Mouse (Mus musculus) left cerebral cortex, postnatal 14 days (tissue): ENCODE results near the gene Dcaf12l2. TPM values are rescaled to one million over a fixed set of nuclear protein-coding genes. Genes with fewer than 3 reads are reported as not detected.
A peak's percentile ranks its signal among the peaks of the same experiment; 100 is the strongest.

Source experiments
- DNase-seq, 2 experiments: peaks; one replicate each; pipeline ENCODE4 v3.0.0; 2021 to 2022; ENCODE audit warnings: low spot score in 2 of 2, mixed read lengths in 1 of 2
- intact Hi-C: fragments of 180-260 bp; cut with DNase I; formaldehyde crosslinking; loops from one replicate; pipeline ENCODE4 v1.15.1; 2025
- long read RNA-seq, 2 experiments: library from polyadenylated mRNA; stranded (forward); transcript quantifications; one replicate each; pipeline ENCODE4 v2.0.0; 2021
- total RNA-seq, 2 experiments: library from RNA; stranded (reverse); gene quantifications; 2 replicates each; pipeline ENCODE4 v1.2.3; 2021

Dcaf12l2 gene
- 1 to 10 TPM; 1.9 to 2.4 TPM for total RNA-seq
- long read RNA-seq, experiment 1, partial matches to known transcripts = 0 of 4 reads
- long read RNA-seq, experiment 1, other reads (novel, unspliced or antisense) = 0 of 4 reads
- long read RNA-seq, experiment 2, transcript Dcaf12l2-201 (1 exons, 2,885 nt) = major isoform, 5 of 5 reads
- long read RNA-seq, experiment 2, partial matches to known transcripts = 0 of 5 reads
- long read RNA-seq, experiment 2, other reads (novel, unspliced or antisense) = 0 of 5 reads

DNA sequence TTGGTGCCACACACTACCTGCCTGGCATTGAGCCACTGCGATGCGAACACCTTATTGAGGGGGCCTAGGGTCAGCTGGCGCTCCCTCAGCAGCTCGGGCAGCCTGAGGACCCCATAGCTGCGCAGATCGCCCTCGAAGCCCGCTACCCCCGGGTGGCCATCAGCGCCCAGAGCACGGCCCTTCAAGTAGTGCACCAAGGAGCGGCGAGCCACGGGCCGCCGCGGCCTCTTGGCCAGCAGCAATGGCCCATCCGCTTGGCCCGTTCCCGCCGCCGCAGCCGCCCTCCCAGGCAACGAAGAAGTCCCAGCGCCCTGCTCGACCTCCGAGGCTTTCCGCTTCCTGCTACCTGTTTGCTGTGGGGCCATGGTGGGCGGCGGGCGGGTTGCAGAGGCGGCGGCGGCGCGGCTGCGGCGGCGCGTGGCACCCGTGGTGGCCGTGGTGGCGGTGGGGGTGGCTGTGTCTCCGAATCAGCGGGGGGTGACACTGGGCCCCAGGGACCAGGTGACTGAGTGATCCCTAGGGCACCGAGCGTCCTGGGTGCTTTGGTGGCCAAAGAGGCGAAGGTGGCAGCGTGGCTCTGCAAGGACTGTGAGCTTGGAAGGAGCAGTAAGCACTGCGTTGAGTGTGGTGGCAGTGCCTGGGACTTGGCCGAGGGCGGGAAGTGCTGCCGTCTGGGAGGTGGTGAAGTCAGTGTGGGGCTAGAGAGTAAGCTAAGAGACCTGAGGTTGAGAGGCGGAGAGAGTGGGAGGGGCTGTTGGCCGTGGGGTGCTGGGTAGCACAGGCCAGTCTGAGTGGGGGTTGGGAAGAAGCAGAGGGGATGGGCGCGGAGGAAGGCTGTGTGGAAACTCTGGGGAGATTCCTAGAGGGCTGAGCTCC lies at the start of gene Dcaf12l2:
Dcaf12l2 (minus strand) TSS at position 697 of the 876 bp plus-strand sequence.
- intact Hi-C loops = no loop called here
- DNase-seq = peak in 1 of 2 experiments; percentile 7

DNA sequence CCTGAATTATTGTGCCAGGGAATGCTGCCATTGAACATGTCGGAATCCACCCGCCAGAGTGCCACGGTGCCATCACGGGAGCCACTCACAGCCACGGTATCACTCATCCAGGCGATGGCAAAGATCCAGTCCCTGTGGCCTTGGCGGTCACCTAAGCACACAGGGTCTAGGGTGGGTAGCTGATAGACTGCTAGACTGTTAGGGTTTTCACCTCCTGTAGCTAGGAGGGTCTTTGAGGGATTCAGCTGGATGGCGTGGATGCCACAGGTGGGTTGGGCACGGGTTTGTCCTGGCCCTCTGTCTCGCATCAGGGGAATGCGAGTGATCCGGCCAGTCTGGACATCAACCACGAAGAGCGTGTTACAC lies 879 bp downstream of the Dcaf12l2 start:
- intact Hi-C loops = no loop called here

More for the DNA sequence above, 879 bp downstream of the Dcaf12l2 start:
- peak in 1 of 2 experiments; percentile 0 for DNase-seq
